Mouse (Mus musculus) hematopoietic stem cell, adult 5-6 weeks (primary cell): ENCODE measurements at regions not wholly inside any gene's neighbourhood (a gene's known extent, or its start where the extent isn't known, plus 50 kb on each side); places are given as distances from the start of the nearest gene placed in this dataset.

ENCODE experiments used
- ATAC-seq, 2 experiments: fragments of 125-278 bp in 1 of 2; replicated peaks in 1 of 2; 2 replicates each; pipeline ENCODE4 v1.8.0; 2016 to 2017; ENCODE audit warnings: inconsistent platforms in 2 of 2, mild to moderate bottlenecking in 2 of 2, moderate number of reproducible peaks in 2 of 2, low read depth in 1 of 2, moderate TSS enrichment in 1 of 2; ENCODE audit not compliant: low FRiP score in 2 of 2, poor library complexity in 2 of 2, severe bottlenecking in 2 of 2, insufficient read depth in 1 of 2, low TSS enrichment in 1 of 2

- ATAC-seq: peak; percentile 40 to 72; a peak in 3 of 4 replicates
Measured at GRCm38 (mm10) chr4:114346068-114346747, 60.3 kb upstream of the Trabd2b start.

GRCm38 (mm10) chr4:114346884-114347283, 59.6 kb upstream of the Trabd2b start:
- no peak for ATAC-seq

GRCm38 (mm10) chr4:114349601-114350000, 56.9 kb upstream of the Trabd2b start:
- ATAC-seq: no peak

- no peak for ATAC-seq
Measured at GRCm38 (mm10) chr4:114351282-114351681, 55.2 kb upstream of the Trabd2b start.

- no peak for ATAC-seq
Measured at GRCm38 (mm10) chr4:114353058-114353457, 53.5 kb upstream of the Trabd2b start.
